ENCODE assay signal across 8 mouse cellular contexts in the genomic region with DNA sequence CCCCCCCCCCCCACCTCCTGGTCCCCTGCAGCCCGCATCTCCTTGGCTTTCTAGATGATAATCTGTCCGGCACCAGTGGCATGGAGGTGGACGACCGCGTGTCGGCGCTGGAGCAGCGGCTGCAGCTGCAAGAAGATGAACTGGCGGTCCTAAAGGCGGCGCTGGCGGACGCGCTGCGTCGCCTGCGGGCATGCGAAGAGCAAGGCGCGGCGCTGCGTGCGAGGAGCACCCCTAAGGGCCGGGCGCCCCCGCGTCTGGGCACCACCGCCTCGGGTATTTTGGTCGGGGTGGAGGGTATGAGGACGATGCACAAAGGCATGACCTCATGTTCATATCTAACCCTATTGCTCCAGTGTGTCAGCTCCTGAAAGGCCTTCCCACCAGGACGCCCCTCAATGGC. TPM values are rescaled to one million over a fixed set of nuclear protein-coding genes. Genes with fewer than 3 reads are reported as not detected.
DNase-seq lines count a peak whose midpoint lies in the region; ATAC-seq and TF ChIP-seq lines count a peak whose summit lies in the region.

No protein-coding gene starts in this region.

- peaks cover 24% of the 10 kb centered on the region for H3K36me3 ChIP-seq in midbrain, embryonic 14.5 days (ENCODE audit: control insufficient read depth, insufficient read depth, low read length)
- H3K36me3 ChIP-seq in spleen, adult 2 months (ENCODE audit: control insufficient read depth, insufficient read depth, low read length), result no peaks in the 10 kb centered on the region

- no peak for ATAC-seq in midbrain, embryonic 14.5 days (ENCODE audit: low FRiP score, low TSS enrichment)

- WGBS in midbrain, embryonic 14.5 days, result under 1% methylated on average over 31 of the region's 32 CpGs
- 2% methylated on average over 32 of the region's 32 CpGs for WGBS in spleen, adult 2 months

- H3K9me3 ChIP-seq in midbrain, embryonic 14.5 days (ENCODE audit: control insufficient read depth, low read length), result 0 out of 2 replicates have a peak, but pooled peaks cover 3% of the 10 kb centered on the region

- peak; percentile 51; the same call in 1 of the 2 replicates for TF ChIP-seq CTCF in spleen, adult 2 months (IDR thresholded peaks at IDR 0.05; ENCODE audit: extremely low read depth, insufficient read depth, insufficient read length, insufficient replicate concordance)

- no peak overlapping the region; the same call in 1 of the 2 replicates for H3K9ac ChIP-seq in midbrain, embryonic 14.5 days (replicated peaks; ENCODE audit: low read length)

- no peak overlapping the region for H3K27ac ChIP-seq in midbrain, embryonic 14.5 days (replicated peaks; ENCODE audit: low read depth, low read length)
- no peak overlapping the region for H3K27ac ChIP-seq in spleen, adult 2 months (ENCODE audit: insufficient read depth, low read length)

- H3K27me3 ChIP-seq in midbrain, embryonic 14.5 days (ENCODE audit: control insufficient read depth, insufficient read depth, low read length), result peaks cover 28% of the 10 kb centered on the region; the same call in 1 of the 2 replicates
- H3K27me3 ChIP-seq in spleen, adult 2 months (ENCODE audit: control insufficient read depth, insufficient read depth, low read length), result peaks cover 17% of the 10 kb centered on the region

- DNase-seq in left cerebral cortex, adult 18-20 months (ENCODE audit: low spot score in 2 of 2), result peak; percentile 56 to 73
- DNase-seq in left cerebral cortex, adult 11 months (ENCODE audit: low spot score), result no peak
- peak; percentile 90 for DNase-seq in embryo, embryonic 10 days (ENCODE audit: low spot score)
- peak; percentile 42 for DNase-seq in heart, adult 8-10 months (ENCODE audit: low spot score)
- peak; percentile 53 for DNase-seq in kidney, adult 11 months
- DNase-seq in liver, result peak; percentile 77
- peak; percentile 87 for DNase-seq in midbrain, embryonic 14.5 days
- peak; percentile 41 to 66 for DNase-seq in spleen, adult 2 months (ENCODE audit: low read depth in 1 of 2, low spot score in 2 of 2)

- peak overlapping the region; percentile 80 for H3K4me2 ChIP-seq in midbrain, embryonic 14.5 days (ENCODE audit: low read length)

- peaks cover 25% of the 10 kb centered on the region for H3K4me1 ChIP-seq in midbrain, embryonic 14.5 days (ENCODE audit: control insufficient read depth, insufficient read depth, low read length)
- H3K4me1 ChIP-seq in spleen, adult 2 months (ENCODE audit: control insufficient read depth, insufficient read depth, insufficient read length), result peaks cover 9% of the 10 kb centered on the region; the same call in 1 of the 2 replicates

- no peak for TF ChIP-seq POLR2A in spleen, adult 2 months (IDR thresholded peaks at IDR 0.05; ENCODE audit: low read depth, low read length)

- peak overlapping the region; percentile 69 for H3K4me3 ChIP-seq in midbrain, embryonic 14.5 days (replicated peaks; ENCODE audit: low read depth, low read length)
- no peak overlapping the region for H3K4me3 ChIP-seq in spleen, adult 2 months (ENCODE audit: extremely low read depth, insufficient read depth, insufficient read length)

RNA-seq across cellular contexts. Expression of a gene that starts 3.0 kb away (rescaled TPM):
- 100 to 1,000 TPM; 141 to 147 TPM for total RNA-seq in left cerebral cortex, adult 18-20 months (2021)
- 10 to 100 TPM; 32.0 to 45.7 (median 35.7) TPM for total RNA-seq in heart, adult 8-10 months (2022)
- polyA plus RNA-seq in midbrain, embryonic 14.5 days (2014; fragmentation: Nextera tagmentation; extraction: Ambion mirVana), result 2.6 and 9.3 TPM in 2 replicates
- 27.4 and 27.9 TPM in 2 replicates for polyA plus RNA-seq in spleen, adult 2 months (2012; rRNA removed)

RNA-seq across cellular contexts. Expression of a gene that starts 13.2 kb away (rescaled TPM):
- total RNA-seq in left cerebral cortex, adult 18-20 months (2021), result 1 to 10 TPM; 1.4 to 1.8 TPM
- under 1 TPM; 0.09 to 0.29 (median 0.26) TPM for total RNA-seq in heart, adult 8-10 months (2022)
- polyA plus RNA-seq in midbrain, embryonic 14.5 days (2014; fragmentation: Nextera tagmentation; extraction: Ambion mirVana), result 2.6 and 3.1 TPM in 2 replicates
- polyA plus RNA-seq in spleen, adult 2 months (2012; rRNA removed), result 0.07 and 0.08 TPM in 2 replicates

RNA-seq across cellular contexts. Expression of a gene that starts 29.7 kb away (rescaled TPM):
- 10 to 100 TPM; 73.9 to 78.5 TPM for total RNA-seq in left cerebral cortex, adult 18-20 months (2021)
- total RNA-seq in heart, adult 8-10 months (2022), result 10 to 100 TPM; 63.5 to 76.4 (median 68.8) TPM
- polyA plus RNA-seq in midbrain, embryonic 14.5 days (2014; fragmentation: Nextera tagmentation; extraction: Ambion mirVana), result 112 and 130 TPM in 2 replicates
- 17.0 and 19.0 TPM in 2 replicates for polyA plus RNA-seq in spleen, adult 2 months (2012; rRNA removed)

RNA-seq across cellular contexts. Expression of a gene that starts 30.1 kb away (rescaled TPM):
- 10 to 100 TPM; 15.0 to 17.0 TPM for total RNA-seq in left cerebral cortex, adult 18-20 months (2021)
- 1 to 10 TPM; 4.1 to 4.7 (median 4.5) TPM for total RNA-seq in heart, adult 8-10 months (2022)
- 18.5 and 20.0 TPM in 2 replicates for polyA plus RNA-seq in midbrain, embryonic 14.5 days (2014; fragmentation: Nextera tagmentation; extraction: Ambion mirVana)
- polyA plus RNA-seq in spleen, adult 2 months (2012; rRNA removed), result 7.7 and 12.3 TPM in 2 replicates

RNA-seq across cellular contexts. Expression of a gene that starts 33.2 kb away (rescaled TPM):
- 1 to 10 TPM; 2.5 to 3.6 TPM for total RNA-seq in left cerebral cortex, adult 18-20 months (2021)
- total RNA-seq in heart, adult 8-10 months (2022), result 1 to 10 TPM; 3.3 to 8.5 (median 7.4) TPM
- polyA plus RNA-seq in midbrain, embryonic 14.5 days (2014; fragmentation: Nextera tagmentation; extraction: Ambion mirVana), result 1.8 and 2.5 TPM in 2 replicates
- 6.5 and 9.3 TPM in 2 replicates for polyA plus RNA-seq in spleen, adult 2 months (2012; rRNA removed)
